Mouse (Mus musculus) neural tube, embryonic 12.5 days (tissue): ENCODE results near the gene Agbl5. TPM values are rescaled to one million over a fixed set of nuclear protein-coding genes. Genes with fewer than 3 reads are reported as not detected.

Experiments used
- ATAC-seq: fragments of 200-750 bp; cut with Nextera tagmentation; 2 replicates; pipeline ENCODE4 v1.8.0; 2017; ENCODE audit warnings: low read depth, mild to moderate bottlenecking, moderate TSS enrichment, moderate library complexity; ENCODE audit not compliant: low FRiP score
- H3K27ac ChIP-seq: fragments of 300-500 bp; sonication (generic); 2 replicates; pipeline ENCODE4 v1.5.1; 2016
- H3K27me3 ChIP-seq: fragments of 300-500 bp; sonication (generic); replicated peaks from 2 replicates; pipeline ENCODE4 v1.6.1; 2016; ENCODE audit warnings: mild to moderate bottlenecking
- H3K36me3 ChIP-seq: fragments of 300-500 bp; sonication (generic); 2 replicates; pipeline ENCODE4 v1.6.1; 2016; ENCODE audit warnings: mild to moderate bottlenecking
- H3K4me1 ChIP-seq: fragments of 300-500 bp; sonication (generic); 2 replicates; pipeline ENCODE4 v1.6.1; 2016
- H3K4me2 ChIP-seq: fragments of 300-500 bp; sonication (generic); replicated peaks from 2 replicates; pipeline ENCODE4 v1.6.1; 2016; ENCODE audit warnings: mild to moderate bottlenecking
- H3K4me3 ChIP-seq: fragments of 300-500 bp; sonication (generic); 2 replicates; pipeline ENCODE4 v1.5.1; 2016
- H3K9ac ChIP-seq: fragments of 300-500 bp; sonication (generic); 2 replicates; pipeline ENCODE4 v1.6.1; 2016; ENCODE audit warnings: mild to moderate bottlenecking
- H3K9me3 ChIP-seq: fragments of 300-500 bp; sonication (generic); 2 replicates; pipeline ENCODE4 v1.6.1; 2016; ENCODE audit warnings: mild to moderate bottlenecking
- WGBS: fragments of 180-500 bp; shearing (Covaris S2); methylation state at CpG from one replicate; pipeline ENCODE4 v1.1.7; 2016; 5-methylcytosine and 5-hydroxymethylcytosine counted together
- polyA plus RNA-seq: library from polyadenylated mRNA; unstranded; fragments of >200 nt; fragmentation: Nextera tagmentation; extraction: Ambion mirVana; gene quantifications from 2 replicates; pipeline ENCODE4 v1.2.1, GENCODE M21; 2016

The Agbl5 gene
- polyA plus RNA-seq, 1 experiment from 2014 or later: 29.0 TPM

- ATAC-seq: peak; percentile 35
Measured at GRCm38 (mm10) chr5:30889088-30889754, 727 bp downstream of the Agbl5 start.

DNA sequence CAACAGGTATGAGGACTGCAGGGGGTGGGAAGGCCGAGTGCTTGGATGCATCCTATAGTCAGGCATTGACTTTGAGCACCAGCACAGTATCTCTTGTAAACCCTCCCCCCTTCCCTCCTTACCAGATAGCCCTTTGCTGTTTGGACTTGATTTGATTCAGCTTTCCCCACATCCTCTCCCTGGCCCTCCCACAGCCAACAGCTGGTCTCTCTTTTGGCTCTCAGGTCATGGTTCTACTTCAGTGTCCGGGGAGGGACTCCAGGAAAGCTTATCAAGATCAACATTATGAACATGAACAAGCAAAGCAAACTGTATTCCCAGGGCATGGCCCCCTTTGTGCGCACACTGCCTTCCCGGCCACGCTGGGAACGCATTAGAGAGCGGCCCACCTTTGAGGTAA, 1.9 kb downstream of the Agbl5 start:
- no peak overlapping the region for H3K27ac ChIP-seq

More at GRCm38 (mm10) chr5:30889088-30889754, 727 bp downstream of the Agbl5 start:
- Histone ChIP-seq H3K4me1 (peaks cover 15% of the 10 kb centered on the region), H3K4me3 (peak overlapping the region; percentile 82), H3K27me3 (no peaks in the 10 kb centered on the region), H3K9ac (peak overlapping the region; percentile 91), H3K27ac (peak overlapping the region; percentile 90), H3K36me3 (peaks cover 37% of the 10 kb centered on the region), H3K4me2 (peak overlapping the region; percentile 72), H3K9me3 (no peaks in the 10 kb centered on the region)
- WGBS: 2% methylated on average over 27 of the region's 42 CpGs

GRCm38 (mm10) chr5:30901860-30902259, 13.4 kb downstream of the Agbl5 start:
- WGBS: 96% methylated on average over 5 of the region's 5 CpGs
- H3K4me1 ChIP-seq: peaks cover 18% of the 10 kb centered on the region

More for the DNA sequence above, 1.9 kb downstream of the Agbl5 start:
- peak overlapping the region; percentile 72 for H3K4me2 ChIP-seq
- 87% methylated on average over 7 of the region's 7 CpGs for WGBS
- no peaks in the 10 kb centered on the region for H3K9me3 ChIP-seq
- no peak overlapping the region for H3K4me3 ChIP-seq
- H3K36me3 ChIP-seq: peaks cover 49% of the 10 kb centered on the region
- no peak for ATAC-seq
- H3K27me3 ChIP-seq: no peaks in the 10 kb centered on the region
- H3K4me1 ChIP-seq: peaks cover 15% of the 10 kb centered on the region
- H3K9ac ChIP-seq: peak overlapping the region; percentile 91

GRCm38 (mm10) chr5:30907413-30908059, 19.0 kb downstream of the Agbl5 start, which contains the start of gene Ost4:
Gene Ost4 (minus strand): TSS chr5:30907788.
- peak within 1 kb of the TSS; percentile 66 for H3K4me3 ChIP-seq
- H3K9ac ChIP-seq: peak within 1 kb of the TSS; percentile 79
- peak within 1 kb of the TSS; percentile 54 for H3K27ac ChIP-seq
- under 1% methylated on average over 58 of the region's 58 CpGs for WGBS
- peak within 1 kb of the TSS; percentile 79 for H3K4me2 ChIP-seq
- peaks cover 34% of the 10 kb centered on the region for H3K36me3 ChIP-seq
- no peaks in the 10 kb centered on the region for H3K9me3 ChIP-seq
- no peaks in the 10 kb centered on the region for H3K27me3 ChIP-seq
- peak; percentile 91 for ATAC-seq
- peaks cover 33% of the 10 kb centered on the region for H3K4me1 ChIP-seq

More at GRCm38 (mm10) chr5:30901860-30902259, 13.4 kb downstream of the Agbl5 start:
- no peak overlapping the region for H3K4me2 ChIP-seq
- H3K4me3 ChIP-seq: no peak overlapping the region
- H3K9me3 ChIP-seq: no peaks in the 10 kb centered on the region
- ATAC-seq: no peak
- H3K27ac ChIP-seq: no peak overlapping the region
- H3K9ac ChIP-seq: no peak overlapping the region
- H3K27me3 ChIP-seq: no peaks in the 10 kb centered on the region
- H3K36me3 ChIP-seq: peaks cover 51% of the 10 kb centered on the region

GRCm38 (mm10) chr5:30908426-30909299, 20.2 kb downstream of the Agbl5 start:
- Histone ChIP-seq H3K9me3 (no peaks in the 10 kb centered on the region), H3K4me2 (peak overlapping the region; percentile 79), H3K9ac (peak overlapping the region; percentile 79; the same call in 1 of the 2 replicates), H3K27me3 (no peaks in the 10 kb centered on the region), H3K36me3 (peaks cover 24% of the 10 kb centered on the region), H3K4me1 (peaks cover 44% of the 10 kb centered on the region), H3K27ac (peak overlapping the region; percentile 54; the same call in 1 of the 2 replicates), H3K4me3 (peak overlapping the region; percentile 66; the same call in 1 of the 2 replicates)
- 53% methylated on average over 13 of the region's 13 CpGs for WGBS
- no peak for ATAC-seq

DNA sequence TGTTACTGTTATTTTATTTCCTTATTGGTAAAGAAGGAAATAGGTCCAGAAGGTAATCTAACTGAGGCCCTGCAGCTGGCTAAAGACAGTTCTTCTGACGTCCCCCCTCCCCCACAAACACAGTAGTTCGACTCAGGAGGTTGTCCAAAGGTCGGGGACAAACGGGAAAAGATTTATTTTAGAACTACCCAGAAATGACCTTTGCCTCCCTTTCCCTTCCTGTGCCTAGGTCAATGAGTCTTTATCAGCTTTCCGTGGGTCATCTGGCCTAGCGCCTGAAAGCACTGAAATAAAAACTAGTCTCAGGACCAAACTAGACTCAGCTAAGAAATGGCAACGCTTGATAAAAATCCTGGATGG, 20.8 kb downstream of the Agbl5 start:
- Histone ChIP-seq H3K4me2 (no peak overlapping the region), H3K27ac (no peak overlapping the region)
- 47% methylated on average over 7 of the region's 7 CpGs for WGBS

GRCm38 (mm10) chr5:30909863-30910262, 21.4 kb downstream of the Agbl5 start:
- Histone ChIP-seq H3K4me2 (no peak overlapping the region), H3K36me3 (peaks cover 12% of the 10 kb centered on the region), H3K9ac (no peak overlapping the region), H3K27me3 (no peaks in the 10 kb centered on the region), H3K27ac (no peak overlapping the region), H3K4me1 (peaks cover 52% of the 10 kb centered on the region), H3K4me3 (no peak overlapping the region), H3K9me3 (no peaks in the 10 kb centered on the region)
- 89% methylated on average over 7 of the region's 7 CpGs for WGBS
- ATAC-seq: no peak

More for the DNA sequence above, 20.8 kb downstream of the Agbl5 start:
- Histone ChIP-seq H3K4me3 (no peak overlapping the region), H3K4me1 (peaks cover 50% of the 10 kb centered on the region), H3K27me3 (no peaks in the 10 kb centered on the region), H3K9me3 (no peaks in the 10 kb centered on the region), H3K36me3 (peaks cover 18% of the 10 kb centered on the region), H3K9ac (no peak overlapping the region)
- ATAC-seq: no peak

- H3K27ac ChIP-seq: no peak overlapping the region
- H3K27me3 ChIP-seq: no peaks in the 10 kb centered on the region
- H3K4me3 ChIP-seq: no peak overlapping the region
- H3K4me2 ChIP-seq: no peak overlapping the region
- no peaks in the 10 kb centered on the region for H3K9me3 ChIP-seq
- H3K36me3 ChIP-seq: peaks cover 6% of the 10 kb centered on the region; the same call in 1 of the 2 replicates
- no peak for ATAC-seq
- H3K4me1 ChIP-seq: peaks cover 51% of the 10 kb centered on the region
- no peak overlapping the region for H3K9ac ChIP-seq
Measured at GRCm38 (mm10) chr5:30910481-30910880, 22.0 kb downstream of the Agbl5 start.

GRCm38 (mm10) chr5:30912156-30912555, 23.7 kb downstream of the Agbl5 start:
- WGBS: 69% methylated on average over 5 of the region's 5 CpGs
- Histone ChIP-seq H3K4me3 (no peak overlapping the region), H3K27ac (0 out of 2 replicates have a peak overlapping the region, but pooled peaks have one; percentile 62), H3K27me3 (no peaks in the 10 kb centered on the region), H3K36me3 (no peaks in the 10 kb centered on the region), H3K9ac (no peak overlapping the region), H3K9me3 (no peaks in the 10 kb centered on the region), H3K4me1 (peaks cover 40% of the 10 kb centered on the region), H3K4me2 (0 out of 2 replicates have a peak overlapping the region, but pooled peaks have one; percentile 7)
- no peak for ATAC-seq

GRCm38 (mm10) chr5:30913060-30913841, 24.8 kb downstream of the Agbl5 start, which contains the start of gene Emilin1:
Gene Emilin1 (plus strand): TSS chr5:30913402.
- H3K9me3 ChIP-seq: no peaks in the 10 kb centered on the region
- H3K27ac ChIP-seq: peak within 1 kb of the TSS; percentile 62
- H3K4me1 ChIP-seq: peaks cover 37% of the 10 kb centered on the region
- no peak for ATAC-seq
- WGBS: 27% methylated on average over 13 of the region's 13 CpGs
- peaks cover 3% of the 10 kb centered on the region; the same call in 1 of the 2 replicates for H3K36me3 ChIP-seq
- H3K9ac ChIP-seq: peak within 1 kb of the TSS; percentile 48
- peak within 1 kb of the TSS; percentile 24 for H3K4me3 ChIP-seq
- no peaks in the 10 kb centered on the region for H3K27me3 ChIP-seq
- peak within 1 kb of the TSS; percentile 53 for H3K4me2 ChIP-seq

DNA sequence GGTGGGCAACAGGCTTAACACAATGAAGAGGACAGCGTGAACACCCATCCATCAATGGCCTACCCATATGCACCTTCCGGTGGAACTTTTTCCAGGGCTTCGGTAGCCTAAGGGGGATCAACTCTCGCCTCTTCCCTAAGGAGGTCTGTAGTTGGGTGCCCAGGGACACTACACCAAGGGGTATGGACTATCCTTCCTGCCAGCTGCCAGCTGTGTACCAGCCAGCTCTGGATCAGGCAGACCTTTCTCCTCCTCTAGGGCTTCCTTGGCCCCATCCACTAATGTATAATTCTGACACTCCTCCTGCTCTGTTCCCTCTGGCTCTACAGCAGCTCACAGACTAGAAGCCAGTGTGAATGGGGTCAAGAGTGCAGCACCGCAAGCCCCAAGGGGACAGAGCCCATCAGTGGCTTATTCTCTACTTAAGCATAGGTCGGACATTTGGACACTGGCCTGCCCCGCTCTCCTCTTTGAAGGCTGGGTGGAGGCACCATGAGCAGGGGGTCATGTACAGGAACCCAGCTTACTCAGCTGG, 25.7 kb downstream of the Agbl5 start:
- Histone ChIP-seq H3K27me3 (no peaks in the 10 kb centered on the region), H3K4me2 (peak overlapping the region; percentile 53), H3K9me3 (no peaks in the 10 kb centered on the region), H3K9ac (peak overlapping the region; percentile 48), H3K4me3 (peak overlapping the region; percentile 24), H3K27ac (peak overlapping the region; percentile 62), H3K36me3 (peaks cover 5% of the 10 kb centered on the region; the same call in 1 of the 2 replicates), H3K4me1 (peaks cover 33% of the 10 kb centered on the region)
- 69% methylated on average over 7 of the region's 7 CpGs for WGBS
- no peak for ATAC-seq
